Mouse (Mus musculus) spleen, postnatal 14 days (tissue): ENCODE data around the gene 1600014C10Rik.

Experiments used
- DNase-seq, 2 experiments: peaks; one replicate each; pipeline ENCODE4 v3.0.0; 2021 to 2022; ENCODE audit warnings: low spot score in 2 of 2

Gene 1600014C10Rik

GRCm38 (mm10) chr7:38214473-38215214 lies 31.6 kb downstream of the 1600014C10Rik start:
- no peak for DNase-seq

GRCm38 (mm10) chr7:38215281-38215680 lies 32.3 kb downstream of the 1600014C10Rik start:
- no peak for DNase-seq

- no peak for DNase-seq
These were observed 32.7 kb downstream of the 1600014C10Rik start for GRCm38 (mm10) chr7:38215697-38216096.

- DNase-seq: no peak
These were observed 34.6 kb downstream of the 1600014C10Rik start for GRCm38 (mm10) chr7:38217417-38218171.

- DNase-seq: no peak
These were observed 35.8 kb downstream of the 1600014C10Rik start for GRCm38 (mm10) chr7:38218631-38219367.

GRCm38 (mm10) chr7:38219526-38219925 lies 36.5 kb downstream of the 1600014C10Rik start:
- DNase-seq: no peak

GRCm38 (mm10) chr7:38220866-38221265 lies 37.8 kb downstream of the 1600014C10Rik start:
- no peak for DNase-seq

GRCm38 (mm10) chr7:38224577-38225369 lies 41.8 kb downstream of the 1600014C10Rik start:
- DNase-seq: no peak

- DNase-seq: no peak
These were observed 43.2 kb downstream of the 1600014C10Rik start for GRCm38 (mm10) chr7:38226226-38226625.

- no peak for DNase-seq
These were observed 44.3 kb downstream of the 1600014C10Rik start for GRCm38 (mm10) chr7:38227181-38227899.

GRCm38 (mm10) chr7:38227900-38228298 lies 44.9 kb downstream of the 1600014C10Rik start, which contains the start of gene Plekhf1:
Gene Plekhf1 (minus strand): TSS chr7:38228016.
- DNase-seq: peak; percentile 50 to 54

- no peak for DNase-seq
These were observed 45.3 kb downstream of the 1600014C10Rik start for GRCm38 (mm10) chr7:38228329-38228728.

GRCm38 (mm10) chr7:38230285-38230684 lies 47.3 kb downstream of the 1600014C10Rik start:
- no peak for DNase-seq

GRCm38 (mm10) chr7:38236400-38237105 lies 53.5 kb downstream of the 1600014C10Rik start:
- no peak for DNase-seq

GRCm38 (mm10) chr7:38237140-38237539 lies 54.1 kb downstream of the 1600014C10Rik start:
- DNase-seq: no peak

GRCm38 (mm10) chr7:38242417-38242816 lies 59.4 kb downstream of the 1600014C10Rik start:
- DNase-seq: no peak
